Mouse (Mus musculus): ENCODE results near the gene Ppp1r8. TPM values are rescaled to one million over a fixed set of nuclear protein-coding genes. Genes with fewer than 3 reads are reported as not detected.
"Not testable (repeated sequence)": the region's sequence is repeated elsewhere in the genome, so short reads cannot be mapped to it uniquely, and the experiment has no call there.

Ppp1r8 gene
- polyA plus RNA-seq, 1 experiment from 2014 or later = 120 TPM

GRCm38 (mm10) chr4:132794760-132795159 is 48.2 kb downstream of the Ppp1r8 start:
- ATAC-seq (no peak), DNase-seq (ENCODE audit: low spot score) (no peak)
- Histone ChIP-seq H3K27ac (ENCODE audit: low read depth, low read length) (no peak overlapping the region), H3K4me2 (ENCODE audit: low read length) (no peak overlapping the region), H3K27me3 (replicated peaks; ENCODE audit: control insufficient read depth, insufficient read depth, low read length) (peaks cover 9% of the 10 kb centered on the region; the same call in 1 of the 2 replicates), H3K4me1 (ENCODE audit: control insufficient read depth, insufficient read depth, low read length) (peaks cover 6% of the 10 kb centered on the region; the same call in 1 of the 2 replicates), H3K9ac (ENCODE audit: low read length) (no peak overlapping the region), H3K36me3 (ENCODE audit: control insufficient read depth, insufficient read depth, low read length) (no peaks in the 10 kb centered on the region), H3K4me3 (ENCODE audit: low read depth, low read length) (no peak overlapping the region), H3K9me3 (replicated peaks; ENCODE audit: control insufficient read depth, low read length) (no peaks in the 10 kb centered on the region)
- WGBS = 77% methylated on average over 8 of the region's 8 CpGs

GRCm38 (mm10) chr4:132794028-132794427 is 48.9 kb downstream of the Ppp1r8 start:
- Histone ChIP-seq H3K9ac (ENCODE audit: low read length) (no peak overlapping the region), H3K27ac (ENCODE audit: low read depth, low read length) (no peak overlapping the region), H3K4me1 (ENCODE audit: control insufficient read depth, insufficient read depth, low read length) (peaks cover 6% of the 10 kb centered on the region; the same call in 1 of the 2 replicates), H3K4me2 (ENCODE audit: low read length) (no peak overlapping the region), H3K4me3 (ENCODE audit: low read depth, low read length) (no peak overlapping the region), H3K27me3 (replicated peaks; ENCODE audit: control insufficient read depth, insufficient read depth, low read length) (peaks cover 9% of the 10 kb centered on the region; the same call in 1 of the 2 replicates), H3K36me3 (ENCODE audit: control insufficient read depth, insufficient read depth, low read length) (no peaks in the 10 kb centered on the region), H3K9me3 (replicated peaks; ENCODE audit: control insufficient read depth, low read length) (no peaks in the 10 kb centered on the region)
- DNase-seq (ENCODE audit: low spot score) (no peak), ATAC-seq (no peak)
- 88% methylated on average over 9 of the region's 9 CpGs for WGBS

GRCm38 (mm10) chr4:132793322-132794004 is 49.5 kb downstream of the Ppp1r8 start:
- H3K4me1 ChIP-seq (ENCODE audit: control insufficient read depth, insufficient read depth, low read length); H3K27me3 ChIP-seq (replicated peaks; ENCODE audit: control insufficient read depth, insufficient read depth, low read length); H3K9ac ChIP-seq (ENCODE audit: low read length); H3K4me2 ChIP-seq (ENCODE audit: low read length); H3K9me3 ChIP-seq (replicated peaks; ENCODE audit: control insufficient read depth, low read length); ATAC-seq; DNase-seq (ENCODE audit: low spot score); H3K27ac ChIP-seq (ENCODE audit: low read depth, low read length); H3K4me3 ChIP-seq (ENCODE audit: low read depth, low read length); H3K36me3 ChIP-seq (ENCODE audit: control insufficient read depth, insufficient read depth, low read length): not testable (repeated sequence)
- WGBS = 90% methylated on average over 8 of the region's 9 CpGs

- Histone ChIP-seq H3K27me3 (replicated peaks; ENCODE audit: control insufficient read depth, insufficient read depth, low read length) (no peaks in the 10 kb centered on the region), H3K4me1 (ENCODE audit: control insufficient read depth, insufficient read depth, low read length) (no peaks in the 10 kb centered on the region), H3K27ac (ENCODE audit: low read depth, low read length) (no peak overlapping the region), H3K9me3 (replicated peaks; ENCODE audit: control insufficient read depth, low read length) (no peaks in the 10 kb centered on the region), H3K4me3 (ENCODE audit: low read depth, low read length) (no peak overlapping the region), H3K36me3 (ENCODE audit: control insufficient read depth, insufficient read depth, low read length) (no peaks in the 10 kb centered on the region), H3K9ac (ENCODE audit: low read length) (no peak overlapping the region), H3K4me2 (ENCODE audit: low read length) (no peak overlapping the region)
- WGBS = 83% methylated on average over 8 of the region's 8 CpGs
- DNase-seq (ENCODE audit: low spot score) = no peak
- no peak for ATAC-seq
Observed at GRCm38 (mm10) chr4:132789731-132790130, 53.2 kb downstream of the Ppp1r8 start.

- WGBS = 95% methylated on average over 13 of the region's 13 CpGs
- DNase-seq (ENCODE audit: low spot score) (no peak), ATAC-seq (no peak)
- Histone ChIP-seq H3K9me3 (replicated peaks; ENCODE audit: control insufficient read depth, low read length) (no peaks in the 10 kb centered on the region), H3K4me3 (ENCODE audit: low read depth, low read length) (no peak overlapping the region), H3K4me2 (ENCODE audit: low read length) (no peak overlapping the region), H3K9ac (ENCODE audit: low read length) (no peak overlapping the region), H3K27ac (ENCODE audit: low read depth, low read length) (no peak overlapping the region), H3K4me1 (ENCODE audit: control insufficient read depth, insufficient read depth, low read length) (no peaks in the 10 kb centered on the region), H3K27me3 (replicated peaks; ENCODE audit: control insufficient read depth, insufficient read depth, low read length) (no peaks in the 10 kb centered on the region), H3K36me3 (ENCODE audit: control insufficient read depth, insufficient read depth, low read length) (no peaks in the 10 kb centered on the region)
Observed at GRCm38 (mm10) chr4:132785228-132785627, 57.7 kb downstream of the Ppp1r8 start.

- Histone ChIP-seq H3K9ac (ENCODE audit: low read length) (no peak overlapping the region), H3K9me3 (replicated peaks; ENCODE audit: control insufficient read depth, low read length) (no peaks in the 10 kb centered on the region), H3K27ac (ENCODE audit: low read depth, low read length) (no peak overlapping the region), H3K4me1 (ENCODE audit: control insufficient read depth, insufficient read depth, low read length) (no peaks in the 10 kb centered on the region), H3K36me3 (ENCODE audit: control insufficient read depth, insufficient read depth, low read length) (peaks cover 9% of the 10 kb centered on the region), H3K4me3 (ENCODE audit: low read depth, low read length) (no peak overlapping the region), H3K4me2 (ENCODE audit: low read length) (no peak overlapping the region), H3K27me3 (replicated peaks; ENCODE audit: control insufficient read depth, insufficient read depth, low read length) (no peaks in the 10 kb centered on the region)
- WGBS = 87% methylated on average over 2 of the region's 2 CpGs
- DNase-seq (ENCODE audit: low spot score) (no peak), ATAC-seq (no peak)
Observed at GRCm38 (mm10) chr4:132783732-132784131, 59.2 kb downstream of the Ppp1r8 start.

GRCm38 (mm10) chr4:132780288-132780687 is 62.7 kb downstream of the Ppp1r8 start:
- Histone ChIP-seq H3K4me1 (ENCODE audit: control insufficient read depth, insufficient read depth, low read length) (no peaks in the 10 kb centered on the region), H3K27ac (ENCODE audit: low read depth, low read length) (no peak overlapping the region), H3K4me2 (ENCODE audit: low read length) (no peak overlapping the region), H3K9me3 (replicated peaks; ENCODE audit: control insufficient read depth, low read length) (no peaks in the 10 kb centered on the region), H3K9ac (ENCODE audit: low read length) (no peak overlapping the region), H3K27me3 (replicated peaks; ENCODE audit: control insufficient read depth, insufficient read depth, low read length) (no peaks in the 10 kb centered on the region), H3K4me3 (ENCODE audit: low read depth, low read length) (no peak overlapping the region), H3K36me3 (ENCODE audit: control insufficient read depth, insufficient read depth, low read length) (peaks cover 43% of the 10 kb centered on the region)
- DNase-seq (ENCODE audit: low spot score) (no peak), ATAC-seq (no peak)
- 94% methylated on average over 4 of the region's 4 CpGs for WGBS

GRCm38 (mm10) chr4:132778562-132779201 is 64.3 kb downstream of the Ppp1r8 start:
- ATAC-seq = no peak
- no peak overlapping the region for H3K9ac ChIP-seq (ENCODE audit: low read length)
- 97% methylated on average over 6 of the region's 6 CpGs for WGBS
- H3K9me3 ChIP-seq (replicated peaks; ENCODE audit: control insufficient read depth, low read length) = no peaks in the 10 kb centered on the region
- H3K4me1 ChIP-seq (ENCODE audit: control insufficient read depth, insufficient read depth, low read length) = no peaks in the 10 kb centered on the region
- H3K27me3 ChIP-seq (replicated peaks; ENCODE audit: control insufficient read depth, insufficient read depth, low read length) = no peaks in the 10 kb centered on the region
- H3K36me3 ChIP-seq (ENCODE audit: control insufficient read depth, insufficient read depth, low read length) = peaks cover 58% of the 10 kb centered on the region
- H3K4me2 ChIP-seq (ENCODE audit: low read length) = no peak overlapping the region
- DNase-seq (ENCODE audit: low spot score) = no peak
- H3K27ac ChIP-seq (ENCODE audit: low read depth, low read length) = no peak overlapping the region
- H3K4me3 ChIP-seq (ENCODE audit: low read depth, low read length) = no peak overlapping the region
